Mouse (Mus musculus) limb, embryonic 11.5 days (tissue): ENCODE results near the gene Dock2. TPM values are rescaled to one million over a fixed set of nuclear protein-coding genes. Genes with fewer than 3 reads are reported as not detected.

Experiments
- ATAC-seq: fragments of 200-750 bp; cut with Nextera tagmentation; 2 replicates; pipeline ENCODE4 v1.8.0; 2017; ENCODE audit warnings: low read depth; ENCODE audit not compliant: insufficient number of reproducible peaks, low FRiP score, low TSS enrichment
- DNase-seq: peaks from one replicate; pipeline ENCODE4 v3.0.0-alpha.2; 2015; ENCODE audit warnings: low spot score
- H3K27ac ChIP-seq: fragments of 300-500 bp; sonication (generic); replicated peaks from 2 replicates; pipeline ENCODE4 v1.5.1; 2014; ENCODE audit warnings: low read depth, mild to moderate bottlenecking, low read length
- H3K27me3 ChIP-seq: fragments of 300-500 bp; sonication (generic); 2 replicates; pipeline ENCODE4 v1.6.1; 2014; ENCODE audit warnings: mild to moderate bottlenecking, low read length, mixed read lengths; ENCODE audit not compliant: control insufficient read depth, insufficient read depth
- H3K36me3 ChIP-seq: fragments of 300-500 bp; sonication (generic); 2 replicates; pipeline ENCODE4 v1.6.1; 2014; ENCODE audit warnings: mild to moderate bottlenecking, low read length, moderate library complexity, mixed read lengths; ENCODE audit not compliant: control insufficient read depth, insufficient read depth
- H3K4me1 ChIP-seq: fragments of 300-500 bp; sonication (generic); 2 replicates; pipeline ENCODE4 v1.6.1; 2014; ENCODE audit warnings: low read length, mixed read lengths; ENCODE audit not compliant: control insufficient read depth, insufficient read depth
- H3K4me2 ChIP-seq: fragments of 300-500 bp; sonication (generic); 2 replicates; pipeline ENCODE4 v1.6.1; 2014; ENCODE audit warnings: low read depth, mild to moderate bottlenecking, moderate library complexity; ENCODE audit not compliant: severe bottlenecking
- H3K4me3 ChIP-seq: fragments of 300-500 bp; sonication (generic); 2 replicates; pipeline ENCODE4 v1.5.1; 2014; ENCODE audit warnings: low read depth, low read length
- H3K9ac ChIP-seq: fragments of 300-500 bp; sonication (generic); 2 replicates; pipeline ENCODE4 v1.6.1; 2014; ENCODE audit warnings: mild to moderate bottlenecking, low read length
- H3K9me3 ChIP-seq: fragments of 300-500 bp; sonication (generic); 2 replicates; pipeline ENCODE4 v1.6.1; 2016; ENCODE audit warnings: low read length; ENCODE audit not compliant: control insufficient read depth
- WGBS: fragments of 180-500 bp; shearing (Covaris S2); extraction: QIAGEN DNeasy Blood & Tissue Kit; methylation state at CpG from one replicate; pipeline ENCODE4 v1.1.7; 2014; 5-methylcytosine and 5-hydroxymethylcytosine counted together
- polyA plus RNA-seq: library from polyadenylated mRNA; unstranded; fragments of >200 nt; fragmentation: Nextera tagmentation; extraction: Ambion mirVana; gene quantifications from 2 replicates; pipeline ENCODE4 v1.2.1, GENCODE M21; 2014

Gene Dock2
- polyA plus RNA-seq, 1 experiment from 2014 or later = 0.25 TPM

- Histone ChIP-seq H3K9ac (no peak overlapping the region), H3K27ac (no peak overlapping the region), H3K4me1 (no peaks in the 10 kb centered on the region), H3K4me3 (no peak overlapping the region), H3K27me3 (no peaks in the 10 kb centered on the region), H3K4me2 (no peak overlapping the region), H3K36me3 (no peaks in the 10 kb centered on the region), H3K9me3 (no peaks in the 10 kb centered on the region)
- no peak for DNase-seq
- no peak for ATAC-seq
- WGBS = 71% methylated on average over 2 of the region's 2 CpGs
These were observed 9.1 kb downstream of the Dock2 start for GRCm38 (mm10) chr11:34774636-34775035.

GRCm38 (mm10) chr11:34773304-34773895, 10.3 kb downstream of the Dock2 start:
- Histone ChIP-seq H3K36me3 (no peaks in the 10 kb centered on the region), H3K4me3 (no peak overlapping the region), H3K9me3 (no peaks in the 10 kb centered on the region), H3K4me2 (no peak overlapping the region), H3K9ac (no peak overlapping the region), H3K27ac (no peak overlapping the region), H3K4me1 (no peaks in the 10 kb centered on the region), H3K27me3 (no peaks in the 10 kb centered on the region)
- no peak for DNase-seq
- 88% methylated on average over 9 of the region's 9 CpGs for WGBS
- no peak for ATAC-seq

GRCm38 (mm10) chr11:34771221-34771986, 12.3 kb downstream of the Dock2 start:
- Histone ChIP-seq H3K4me2 (no peak overlapping the region), H3K9ac (no peak overlapping the region), H3K27me3 (no peaks in the 10 kb centered on the region), H3K36me3 (no peaks in the 10 kb centered on the region), H3K27ac (no peak overlapping the region), H3K4me1 (no peaks in the 10 kb centered on the region), H3K4me3 (no peak overlapping the region), H3K9me3 (no peaks in the 10 kb centered on the region)
- ATAC-seq (no peak), DNase-seq (no peak)
- 77% methylated on average over 12 of the region's 12 CpGs for WGBS

- no peak for DNase-seq
- Histone ChIP-seq H3K4me3 (no peak overlapping the region), H3K4me1 (no peaks in the 10 kb centered on the region), H3K4me2 (no peak overlapping the region), H3K9me3 (peaks cover 2% of the 10 kb centered on the region; the same call in 1 of the 2 replicates), H3K9ac (no peak overlapping the region), H3K36me3 (no peaks in the 10 kb centered on the region), H3K27ac (no peak overlapping the region), H3K27me3 (no peaks in the 10 kb centered on the region)
- 78% methylated on average over 4 of the region's 4 CpGs for WGBS
- no peak for ATAC-seq
These were observed 13.0 kb downstream of the Dock2 start for GRCm38 (mm10) chr11:34770666-34771065.

- ATAC-seq (no peak), DNase-seq (no peak)
- Histone ChIP-seq H3K4me1 (no peaks in the 10 kb centered on the region), H3K27me3 (no peaks in the 10 kb centered on the region), H3K4me3 (no peak overlapping the region), H3K9ac (no peak overlapping the region), H3K27ac (no peak overlapping the region), H3K4me2 (no peak overlapping the region), H3K36me3 (no peaks in the 10 kb centered on the region), H3K9me3 (peaks cover 2% of the 10 kb centered on the region; the same call in 1 of the 2 replicates)
- WGBS = 92% methylated on average over 8 of the region's 8 CpGs
These were observed 13.7 kb downstream of the Dock2 start for GRCm38 (mm10) chr11:34769946-34770345.

GRCm38 (mm10) chr11:34769396-34769795, 14.3 kb downstream of the Dock2 start:
- no peak for ATAC-seq

GRCm38 (mm10) chr11:34763739-34764361, 19.8 kb downstream of the Dock2 start:
- ATAC-seq (no peak), DNase-seq (no peak)
- H3K4me1 ChIP-seq = no peaks in the 10 kb centered on the region
- no peak overlapping the region for H3K4me2 ChIP-seq
- no peaks in the 10 kb centered on the region for H3K36me3 ChIP-seq
- H3K9me3 ChIP-seq = peaks cover 2% of the 10 kb centered on the region; the same call in 1 of the 2 replicates
- H3K9ac ChIP-seq = no peak overlapping the region
- 82% methylated on average over 5 of the region's 5 CpGs for WGBS
- no peaks in the 10 kb centered on the region for H3K27me3 ChIP-seq
- no peak overlapping the region for H3K27ac ChIP-seq
- no peak overlapping the region for H3K4me3 ChIP-seq

More at GRCm38 (mm10) chr11:34769396-34769795, 14.3 kb downstream of the Dock2 start:
- Histone ChIP-seq H3K9me3 (peaks cover 2% of the 10 kb centered on the region; the same call in 1 of the 2 replicates), H3K4me2 (no peak overlapping the region), H3K27ac (no peak overlapping the region), H3K36me3 (no peaks in the 10 kb centered on the region), H3K4me3 (no peak overlapping the region), H3K4me1 (no peaks in the 10 kb centered on the region), H3K9ac (no peak overlapping the region), H3K27me3 (no peaks in the 10 kb centered on the region)
- DNase-seq = no peak
- 85% methylated on average over 2 of the region's 2 CpGs for WGBS

GRCm38 (mm10) chr11:34762570-34763127, 21.0 kb downstream of the Dock2 start:
- WGBS = 93% methylated on average over 5 of the region's 5 CpGs
- no peak for DNase-seq

More at GRCm38 (mm10) chr11:34762570-34763127, 21.0 kb downstream of the Dock2 start:
- Histone ChIP-seq H3K4me1 (no peaks in the 10 kb centered on the region), H3K27me3 (no peaks in the 10 kb centered on the region), H3K9ac (no peak overlapping the region), H3K9me3 (peaks cover 2% of the 10 kb centered on the region; the same call in 1 of the 2 replicates), H3K4me3 (no peak overlapping the region), H3K4me2 (no peak overlapping the region), H3K36me3 (no peaks in the 10 kb centered on the region), H3K27ac (no peak overlapping the region)
- no peak for ATAC-seq
